8 mouse cellular contexts compared by ENCODE assay signal in genomic region chr3:116007941-116008440, GRCm38 (mm10). TPM values are rescaled to one million over a fixed set of nuclear protein-coding genes. Genes with fewer than 3 reads are reported as not detected.
DNase-seq lines count a peak whose midpoint lies in the region; ATAC-seq and TF ChIP-seq lines count a peak whose summit lies in the region.

No protein-coding gene starts in this region.

- peak; percentile 12 for DNase-seq in ES-E14 (ENCODE audit: low read depth, low spot score)
- DNase-seq in cerebellum, adult 11 months: peak; percentile 75
- DNase-seq in forebrain, embryonic 14.5 days (ENCODE audit: low spot score): peak; percentile 83
- DNase-seq in heart, postnatal 10 days: peak; percentile 82 to 83
- peak; percentile 83 to 86 for DNase-seq in kidney, postnatal 4 days
- peak; percentile 78 for DNase-seq in liver, postnatal 0 days
- peak; percentile 51 to 52 for DNase-seq in thymus, adult 18-20 months

- peak overlapping the region; percentile 89 for H3K4me2 ChIP-seq in forebrain, embryonic 14.5 days (ENCODE audit: low read length)
- H3K4me2 ChIP-seq in liver, postnatal 0 days (ENCODE audit: low read depth, low read length): peak overlapping the region; percentile 98
- H3K4me2 ChIP-seq in neural tube, embryonic 13.5 days: peak overlapping the region; percentile 92

- H3K9ac ChIP-seq in ES-E14 (ENCODE audit: insufficient read depth, low read depth, low read length, poor library complexity, severe bottlenecking): 0 out of 2 replicates have a peak overlapping the region, but pooled peaks have one; percentile 56
- peak overlapping the region; percentile 89 for H3K9ac ChIP-seq in forebrain, embryonic 14.5 days (ENCODE audit: low read length)
- H3K9ac ChIP-seq in liver, postnatal 0 days (replicated peaks): peak overlapping the region; percentile 85
- H3K9ac ChIP-seq in neural tube, embryonic 13.5 days: peak overlapping the region; percentile 94

- under 1% methylated on average over 12 of the region's 12 CpGs for WGBS in forebrain, embryonic 14.5 days
- WGBS in liver, postnatal 0 days (ENCODE audit: insufficient replicate concordance): under 1% methylated on average over 12 of the region's 12 CpGs
- WGBS in neural tube, embryonic 13.5 days: under 1% methylated on average over 12 of the region's 12 CpGs

- no peak for TF ChIP-seq EP300 in liver, postnatal 0 days (IDR thresholded peaks at IDR 0.05; ENCODE audit: low read depth)

- no peaks in the 10 kb centered on the region for H3K27me3 ChIP-seq in forebrain, embryonic 14.5 days (replicated peaks; ENCODE audit: control insufficient read depth, insufficient read depth, low read length)
- H3K27me3 ChIP-seq in liver, postnatal 0 days (ENCODE audit: insufficient read depth, low read length): no peaks in the 10 kb centered on the region
- H3K27me3 ChIP-seq in neural tube, embryonic 13.5 days: no peaks in the 10 kb centered on the region

- TF ChIP-seq CTCF in liver, postnatal 0 days (IDR thresholded peaks at IDR 0.05; ENCODE audit: low read depth): no peak

- no peak overlapping the region for H3K27ac ChIP-seq in ES-E14 (ENCODE audit: insufficient read depth, low read depth, low read length, poor library complexity, severe bottlenecking)
- peak overlapping the region; percentile 84 for H3K27ac ChIP-seq in forebrain, embryonic 14.5 days (ENCODE audit: low read depth, low read length)
- peak overlapping the region; percentile 89 for H3K27ac ChIP-seq in liver, postnatal 0 days (ENCODE audit: low read depth)
- peak overlapping the region; percentile 91 for H3K27ac ChIP-seq in neural tube, embryonic 13.5 days (replicated peaks)

- in situ Hi-C loops in ES-E14 (cut with MboI; ENCODE audit: low sequenced_read_pairs in 2 of 2, unreplicated experiment in 2 of 2): no loop called here

- peak overlapping the region; percentile 86 to 99 for H3K4me3 ChIP-seq in ES-E14 (ENCODE audit: insufficient read depth in 1 of 2, low read depth in 1 of 2, low read length in 2 of 2, poor library complexity in 1 of 2, severe bottlenecking in 1 of 2)
- peak overlapping the region; percentile 85 for H3K4me3 ChIP-seq in forebrain, embryonic 14.5 days (ENCODE audit: low read depth, low read length)
- peak overlapping the region; percentile 74 for H3K4me3 ChIP-seq in liver, postnatal 0 days (ENCODE audit: low read depth, low read length)
- H3K4me3 ChIP-seq in neural tube, embryonic 13.5 days: peak overlapping the region; percentile 90

- intact Hi-C loops in heart, postnatal 10 days (cut with DNase I): no loop called here

- ATAC-seq in forebrain, embryonic 14.5 days: peak; percentile 58
- peak; percentile 70 for ATAC-seq in liver, postnatal 0 days
- peak; percentile 79 for ATAC-seq in neural tube, embryonic 13.5 days (ENCODE audit: low read depth)

- peaks cover 0 to 5% of the 10 kb centered on the region in 2 experiments; a peak in 1 of 4 replicates for H3K4me1 ChIP-seq in ES-E14 (ENCODE audit: control insufficient read depth in 2 of 2, insufficient read depth in 2 of 2, low read length in 2 of 2, poor library complexity in 1 of 2)
- peaks cover 10% of the 10 kb centered on the region; the same call in 1 of the 2 replicates for H3K4me1 ChIP-seq in forebrain, embryonic 14.5 days (ENCODE audit: control insufficient read depth, insufficient read depth, low read length)
- peaks cover 12% of the 10 kb centered on the region for H3K4me1 ChIP-seq in liver, postnatal 0 days (ENCODE audit: insufficient read depth)
- peaks cover 29% of the 10 kb centered on the region for H3K4me1 ChIP-seq in neural tube, embryonic 13.5 days (replicated peaks)

- no peaks in the 10 kb centered on the region for H3K9me3 ChIP-seq in ES-E14 (ENCODE audit: control insufficient read depth, insufficient read depth, low read depth, low read length)
- H3K9me3 ChIP-seq in forebrain, embryonic 14.5 days (replicated peaks; ENCODE audit: control insufficient read depth, low read length): no peaks in the 10 kb centered on the region
- H3K9me3 ChIP-seq in liver, postnatal 0 days (ENCODE audit: low read length): no peaks in the 10 kb centered on the region
- no peaks in the 10 kb centered on the region for H3K9me3 ChIP-seq in neural tube, embryonic 13.5 days

- peaks cover 2% of the 10 kb centered on the region; the same call in 1 of the 2 replicates for H3K36me3 ChIP-seq in ES-E14 (ENCODE audit: control insufficient read depth, insufficient read depth, low read length, poor library complexity, severe bottlenecking)
- H3K36me3 ChIP-seq in forebrain, embryonic 14.5 days (ENCODE audit: control insufficient read depth, insufficient read depth, low read length): peaks cover 4% of the 10 kb centered on the region; the same call in 1 of the 2 replicates
- peaks cover 4% of the 10 kb centered on the region; the same call in 1 of the 2 replicates for H3K36me3 ChIP-seq in liver, postnatal 0 days (replicated peaks; ENCODE audit: insufficient read depth, low read length)
- H3K36me3 ChIP-seq in neural tube, embryonic 13.5 days: peaks cover 12% of the 10 kb centered on the region

TF ChIP-seq in ES-E14, 5 proteins besides CTCF, POLR2A, EP300 and RAD21:
- TF ChIP-seq HCFC1 (IDR thresholded peaks at IDR 0.05; ENCODE audit: borderline replicate concordance, insufficient read depth, low read length): peak; percentile 67; the same call in 1 of the 2 replicates
- TF ChIP-seq ZC3H11A (IDR thresholded peaks at IDR 0.05; ENCODE audit: borderline replicate concordance, low read depth, low read length): no peak
- no peak for TF ChIP-seq CHD2 (IDR thresholded peaks at IDR 0.05; ENCODE audit: low read depth, low read length)

RNA-seq across cellular contexts. Expression of gene Extl2, which starts 0.7 kb away (rescaled TPM):
- 8.4 and 8.8 TPM in 2 replicates for total RNA-seq in ES-E14 (2012; rRNA removed)
- 29.9 and 31.4 TPM in 2 replicates for polyA plus RNA-seq in forebrain, embryonic 14.5 days (2014; fragmentation: Nextera tagmentation; extraction: Ambion mirVana)
- total RNA-seq in heart, postnatal 10 days (2021): 10 to 100 TPM; 16.7 to 18.1 TPM
- 4.6 and 5.8 TPM in 2 replicates for polyA plus RNA-seq in liver, postnatal 0 days (2015; fragmentation: Nextera tagmentation; extraction: Ambion mirVana)
- polyA plus RNA-seq in neural tube, embryonic 13.5 days (2015; fragmentation: Nextera tagmentation; extraction: Ambion mirVana): 33.0 and 36.1 TPM in 2 replicates

RNA-seq across cellular contexts. Expression of gene Slc30a7, which starts 0.8 kb away (rescaled TPM):
- 15.2 and 25.1 TPM in 2 replicates for total RNA-seq in ES-E14 (2012; rRNA removed)
- 22.2 and 23.1 TPM in 2 replicates for polyA plus RNA-seq in forebrain, embryonic 14.5 days (2014; fragmentation: Nextera tagmentation; extraction: Ambion mirVana)
- total RNA-seq in heart, postnatal 10 days (2021): 10 to 100 TPM; 24.4 to 29.6 TPM
- polyA plus RNA-seq in liver, postnatal 0 days (2015; fragmentation: Nextera tagmentation; extraction: Ambion mirVana): 11.0 and 14.2 TPM in 2 replicates
- polyA plus RNA-seq in neural tube, embryonic 13.5 days (2015; fragmentation: Nextera tagmentation; extraction: Ambion mirVana): 15.0 and 18.9 TPM in 2 replicates

Comparison
In these comparisons a context has a peak if more than half of its experiments do, and no peak if none do; other contexts are left out.
1. DNase-seq: peak in every context shown above with its lines; median percentile 84 in kidney, postnatal 4 days; 83 in forebrain, embryonic 14.5 days; 82 in heart, postnatal 10 days; 78 in liver, postnatal 0 days; 75 in cerebellum, adult 11 months; 52 in thymus, adult 18-20 months; 12 in ES-E14.